Mouse (Mus musculus): ENCODE measurements at regions not wholly inside any gene's neighbourhood (a gene's known extent, or its start where the extent isn't known, plus 50 kb on each side); places are given as distances from the start of the nearest gene placed in this dataset.

DNA sequence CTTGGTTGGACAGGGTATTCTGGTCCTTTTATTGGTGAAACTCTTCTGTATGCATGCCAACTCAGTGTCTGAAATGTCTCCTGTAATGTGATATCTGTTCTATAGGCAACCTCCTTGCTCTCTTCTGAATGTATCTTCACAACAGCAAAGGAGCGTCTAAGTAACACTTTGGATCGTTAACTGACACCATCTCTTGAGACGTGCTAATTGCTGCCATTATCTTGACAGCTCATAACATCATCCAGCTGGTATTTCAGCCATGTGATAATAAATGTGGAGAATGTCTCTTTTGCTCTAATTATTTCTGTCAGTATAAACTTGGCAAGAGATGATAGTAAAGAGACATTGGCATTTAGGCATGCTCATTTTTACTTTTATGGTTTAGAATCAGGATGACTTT lies 68.8 kb upstream of the Col8a1 start:
- Histone ChIP-seq H3K4me2 (ENCODE audit: low read depth) (no peak overlapping the region), H3K9me3 (ENCODE audit: low read length) (no peaks in the 10 kb centered on the region), H3K27ac (ENCODE audit: low read depth, low read length) (no peak overlapping the region), H3K9ac (no peak overlapping the region), H3K27me3 (ENCODE audit: insufficient read depth, low read length) (no peaks in the 10 kb centered on the region), H3K4me1 (ENCODE audit: insufficient read depth) (no peaks in the 10 kb centered on the region), H3K36me3 (ENCODE audit: insufficient read depth) (no peaks in the 10 kb centered on the region), H3K4me3 (ENCODE audit: low read depth, low read length) (no peak overlapping the region)
- DNase-seq (peak; percentile 38), ATAC-seq (peak; percentile 89)
- no peak for TF ChIP-seq CTCF (IDR thresholded peaks at IDR 0.05; ENCODE audit: low read depth)
- WGBS = 25% methylated on average over 3 of the region's 3 CpGs

- Histone ChIP-seq H3K9me3 (ENCODE audit: low read length) (no peaks in the 10 kb centered on the region), H3K4me2 (ENCODE audit: low read depth) (no peak overlapping the region), H3K27ac (ENCODE audit: low read depth, low read length) (no peak overlapping the region), H3K27me3 (ENCODE audit: insufficient read depth, low read length) (no peaks in the 10 kb centered on the region), H3K4me1 (ENCODE audit: insufficient read depth) (no peaks in the 10 kb centered on the region), H3K9ac (no peak overlapping the region), H3K36me3 (ENCODE audit: insufficient read depth) (no peaks in the 10 kb centered on the region), H3K4me3 (ENCODE audit: low read depth, low read length) (no peak overlapping the region)
- ATAC-seq (no peak), DNase-seq (no peak)
- TF ChIP-seq CTCF (IDR thresholded peaks at IDR 0.05; ENCODE audit: low read depth) = no peak
Observed at GRCm38 (mm10) chr16:57845416-57845815, 90.9 kb upstream of the Col8a1 start.

GRCm38 (mm10) chr16:57846386-57846785 lies 91.8 kb upstream of the Col8a1 start:
- Histone ChIP-seq H3K4me3 (ENCODE audit: low read depth, low read length) (no peak overlapping the region), H3K27ac (ENCODE audit: low read depth, low read length) (no peak overlapping the region), H3K27me3 (ENCODE audit: insufficient read depth, low read length) (no peaks in the 10 kb centered on the region), H3K4me2 (ENCODE audit: low read depth) (no peak overlapping the region), H3K4me1 (ENCODE audit: insufficient read depth) (no peaks in the 10 kb centered on the region), H3K9ac (no peak overlapping the region), H3K9me3 (ENCODE audit: low read length) (no peaks in the 10 kb centered on the region), H3K36me3 (ENCODE audit: insufficient read depth) (no peaks in the 10 kb centered on the region)
- ATAC-seq = no peak
- DNase-seq = no peak
- no peak for TF ChIP-seq CTCF (IDR thresholded peaks at IDR 0.05; ENCODE audit: low read depth)
- 6% methylated on average over 3 of the region's 3 CpGs for WGBS

DNA sequence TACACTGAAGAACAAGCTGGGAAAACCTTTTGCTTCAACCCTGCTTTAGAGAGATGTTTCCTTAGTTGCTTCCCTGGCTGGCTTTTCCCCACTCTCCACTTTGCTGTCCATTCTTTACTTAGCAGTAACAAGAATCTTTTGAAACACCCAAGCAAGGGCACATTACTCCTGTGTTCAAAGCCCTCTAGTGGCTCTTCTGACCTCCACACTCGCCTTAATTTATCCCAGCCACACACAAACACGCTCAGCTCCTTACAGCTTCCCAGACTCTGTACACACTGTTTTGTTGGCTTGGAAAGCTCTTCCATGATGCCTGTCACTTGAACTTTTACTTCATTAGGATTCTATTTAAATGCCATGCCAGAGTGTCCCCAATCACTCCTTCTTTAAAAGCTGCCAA lies 97.3 kb upstream of the Col8a1 start:
- Histone ChIP-seq H3K4me2 (ENCODE audit: low read depth) (no peak overlapping the region), H3K4me3 (ENCODE audit: low read depth, low read length) (no peak overlapping the region), H3K4me1 (ENCODE audit: insufficient read depth) (no peaks in the 10 kb centered on the region), H3K9ac (no peak overlapping the region), H3K27ac (ENCODE audit: low read depth, low read length) (no peak overlapping the region), H3K27me3 (ENCODE audit: insufficient read depth, low read length) (no peaks in the 10 kb centered on the region), H3K9me3 (ENCODE audit: low read length) (no peaks in the 10 kb centered on the region), H3K36me3 (ENCODE audit: insufficient read depth) (no peaks in the 10 kb centered on the region)
- DNase-seq (no peak), ATAC-seq (no peak)
- 0 out of 2 replicates have a peak, but pooled peaks have one; percentile 25 for TF ChIP-seq CTCF (IDR thresholded peaks at IDR 0.05; ENCODE audit: low read depth)
- WGBS = 46% methylated on average over 2 of the region's 2 CpGs

GRCm38 (mm10) chr16:57852838-57853460 lies 98.4 kb upstream of the Col8a1 start:
- H3K27me3 ChIP-seq (ENCODE audit: insufficient read depth, low read length) = peaks cover 6% of the 10 kb centered on the region
- no peak overlapping the region for H3K4me3 ChIP-seq (ENCODE audit: low read depth, low read length)
- peaks cover under 1% of the 10 kb centered on the region; the same call in 1 of the 2 replicates for H3K4me1 ChIP-seq (ENCODE audit: insufficient read depth)
- no peaks in the 10 kb centered on the region for H3K36me3 ChIP-seq (ENCODE audit: insufficient read depth)
- no peak overlapping the region for H3K4me2 ChIP-seq (ENCODE audit: low read depth)
- no peak for ATAC-seq
- WGBS = 64% methylated on average over 3 of the region's 3 CpGs
- no peak overlapping the region for H3K9ac ChIP-seq
- no peak for DNase-seq
- no peak for TF ChIP-seq CTCF (IDR thresholded peaks at IDR 0.05; ENCODE audit: low read depth)
- no peaks in the 10 kb centered on the region for H3K9me3 ChIP-seq (ENCODE audit: low read length)
- no peak overlapping the region for H3K27ac ChIP-seq (ENCODE audit: low read depth, low read length)

DNA sequence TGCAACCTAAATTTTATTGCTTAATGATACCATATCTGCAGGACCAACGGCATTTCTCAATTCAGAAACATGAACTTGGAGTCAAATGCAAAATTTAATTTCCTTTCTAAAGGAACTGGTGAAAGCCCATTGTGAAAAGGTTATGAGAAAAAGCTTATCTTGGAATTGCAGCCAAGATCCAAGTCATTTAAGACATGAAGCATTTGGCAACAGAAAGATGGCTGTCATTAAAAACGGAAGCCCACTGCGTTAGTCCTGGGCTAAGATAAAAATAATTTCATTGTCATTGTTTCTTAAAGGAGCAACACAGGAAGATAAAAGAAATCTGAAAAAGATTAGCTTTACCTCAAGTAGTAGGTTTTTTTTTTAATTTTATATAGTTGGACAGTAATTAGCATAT lies 99.2 kb upstream of the Col8a1 start:
- 63% methylated on average over 3 of the region's 3 CpGs for WGBS
- H3K27me3 ChIP-seq (ENCODE audit: insufficient read depth, low read length) = peaks cover 6% of the 10 kb centered on the region
- peaks cover 9% of the 10 kb centered on the region; the same call in 1 of the 2 replicates for H3K4me1 ChIP-seq (ENCODE audit: insufficient read depth)
- H3K9ac ChIP-seq = no peak overlapping the region
- H3K27ac ChIP-seq (ENCODE audit: low read depth, low read length) = no peak overlapping the region
- no peaks in the 10 kb centered on the region for H3K36me3 ChIP-seq (ENCODE audit: insufficient read depth)
- no peak for DNase-seq
- TF ChIP-seq CTCF (IDR thresholded peaks at IDR 0.05; ENCODE audit: low read depth) = no peak
- H3K4me2 ChIP-seq (ENCODE audit: low read depth) = no peak overlapping the region
- H3K4me3 ChIP-seq (ENCODE audit: low read depth, low read length) = no peak overlapping the region
- H3K9me3 ChIP-seq (ENCODE audit: low read length) = no peaks in the 10 kb centered on the region
- ATAC-seq = no peak

GRCm38 (mm10) chr16:57857071-57857470 lies 102.5 kb upstream of the Col8a1 start:
- WGBS = 50% methylated on average over 1 of the region's 1 CpGs
- H3K27ac ChIP-seq (ENCODE audit: low read depth, low read length) = no peak overlapping the region
- no peak for DNase-seq

More at GRCm38 (mm10) chr16:57857071-57857470, 102.5 kb upstream of the Col8a1 start:
- no peak overlapping the region for H3K4me2 ChIP-seq (ENCODE audit: low read depth)
- no peaks in the 10 kb centered on the region for H3K36me3 ChIP-seq (ENCODE audit: insufficient read depth)
- no peak overlapping the region for H3K9ac ChIP-seq
- H3K27me3 ChIP-seq (ENCODE audit: insufficient read depth, low read length) = peaks cover 6% of the 10 kb centered on the region
- peaks cover 9% of the 10 kb centered on the region; the same call in 1 of the 2 replicates for H3K4me1 ChIP-seq (ENCODE audit: insufficient read depth)
- H3K9me3 ChIP-seq (ENCODE audit: low read length) = no peaks in the 10 kb centered on the region
- no peak for TF ChIP-seq CTCF (IDR thresholded peaks at IDR 0.05; ENCODE audit: low read depth)
- no peak overlapping the region for H3K4me3 ChIP-seq (ENCODE audit: low read depth, low read length)
- ATAC-seq = no peak

Measured in forebrain, postnatal 0 days (tissue).